Mouse (Mus musculus) neural tube, embryonic 15.5 days (tissue): ENCODE results near the gene Iba57. TPM values are rescaled to one million over a fixed set of nuclear protein-coding genes. Genes with fewer than 3 reads are reported as not detected.
"Not testable (repeated sequence)": the region's sequence is repeated elsewhere in the genome, so short reads cannot be mapped to it uniquely, and the experiment has no call there.

Experiments
- ATAC-seq: fragments of 200-750 bp; cut with Nextera tagmentation; 2 replicates; pipeline ENCODE4 v1.8.0; 2017; ENCODE audit warnings: mild to moderate bottlenecking, moderate TSS enrichment, moderate library complexity; ENCODE audit not compliant: low FRiP score
- H3K27ac ChIP-seq: fragments of 300-500 bp; sonication (generic); replicated peaks from 2 replicates; pipeline ENCODE4 v1.5.1; 2015; ENCODE audit warnings: mild to moderate bottlenecking, inconsistent platforms
- H3K27me3 ChIP-seq: fragments of 300-500 bp; sonication (generic); replicated peaks from 2 replicates; pipeline ENCODE4 v1.6.1; 2015; ENCODE audit warnings: inconsistent platforms
- H3K36me3 ChIP-seq: fragments of 300-500 bp; sonication (generic); 2 replicates; pipeline ENCODE4 v1.6.1; 2015; ENCODE audit warnings: inconsistent platforms
- H3K4me1 ChIP-seq: fragments of 300-500 bp; sonication (generic); 2 replicates; pipeline ENCODE4 v1.6.1; 2015; ENCODE audit warnings: inconsistent platforms
- H3K4me2 ChIP-seq: fragments of 300-500 bp; sonication (generic); 2 replicates; pipeline ENCODE4 v1.6.1; 2015; ENCODE audit warnings: inconsistent platforms, mild to moderate bottlenecking, moderate library complexity
- H3K4me3 ChIP-seq: fragments of 300-500 bp; sonication (generic); replicated peaks from 2 replicates; pipeline ENCODE4 v1.5.1; 2015; ENCODE audit warnings: mild to moderate bottlenecking, inconsistent platforms
- H3K9ac ChIP-seq: fragments of 300-500 bp; sonication (generic); replicated peaks from 2 replicates; pipeline ENCODE4 v1.6.1; 2015; ENCODE audit warnings: mild to moderate bottlenecking, inconsistent platforms
- H3K9me3 ChIP-seq: fragments of 300-500 bp; sonication (generic); replicated peaks from 2 replicates; pipeline ENCODE4 v1.6.1; 2016; ENCODE audit warnings: inconsistent platforms
- WGBS: fragments of 180-500 bp; shearing (Covaris S2); methylation state at CpG from one replicate; pipeline ENCODE4 v1.1.7; 2015; ENCODE audit warnings: mixed read lengths; 5-methylcytosine and 5-hydroxymethylcytosine counted together
- polyA plus RNA-seq: library from polyadenylated mRNA; unstranded; fragments of >200 nt; fragmentation: Nextera tagmentation; extraction: Ambion mirVana; gene quantifications from 2 replicates; pipeline ENCODE4 v1.2.1, GENCODE M21; 2015

Iba57 gene
- 7.5 and 8.3 TPM in 2 replicates for polyA plus RNA-seq

- 3% methylated on average over 65 of the region's 68 CpGs for WGBS
- Histone ChIP-seq H3K4me1 (peaks cover 20% of the 10 kb centered on the region), H3K27ac (peak within 1 kb of the TSS; percentile 99), H3K4me3 (peak within 1 kb of the TSS; percentile 67), H3K36me3 (peaks cover 4% of the 10 kb centered on the region; the same call in 1 of the 2 replicates), H3K4me2 (peak within 1 kb of the TSS; percentile 69), H3K9ac (peak within 1 kb of the TSS; percentile 81), H3K9me3 (no peaks in the 10 kb centered on the region), H3K27me3 (no peaks in the 10 kb centered on the region)
- ATAC-seq, result peak; percentile 98
Measured at GRCm38 (mm10) chr11:59163255-59164236, at the start of gene Iba57. TSS of gene Iba57 (minus strand) at chr11:59163739.

GRCm38 (mm10) chr11:59212892-59213494, 49.5 kb upstream of the Iba57 start:
- H3K4me1 ChIP-seq, result peaks cover 28% of the 10 kb centered on the region
- ATAC-seq, result no peak
- no peak overlapping the region for H3K4me2 ChIP-seq
- no peak overlapping the region for H3K27ac ChIP-seq
- WGBS, result 92% methylated on average over 12 of the region's 12 CpGs
- H3K9ac ChIP-seq, result no peak overlapping the region
- H3K27me3 ChIP-seq, result no peaks in the 10 kb centered on the region
- H3K36me3 ChIP-seq, result peaks cover 40% of the 10 kb centered on the region
- no peaks in the 10 kb centered on the region for H3K9me3 ChIP-seq
- no peak overlapping the region for H3K4me3 ChIP-seq

GRCm38 (mm10) chr11:59212320-59212719, 48.8 kb upstream of the Iba57 start:
- H3K9ac ChIP-seq, ATAC-seq, H3K9me3 ChIP-seq, H3K27ac ChIP-seq, H3K27me3 ChIP-seq, H3K4me3 ChIP-seq, H3K4me2 ChIP-seq: not testable (repeated sequence)
- peaks cover 40% of the 10 kb centered on the region for H3K36me3 ChIP-seq
- peaks cover 34% of the 10 kb centered on the region for H3K4me1 ChIP-seq
- 87% methylated on average over 12 of the region's 12 CpGs for WGBS

GRCm38 (mm10) chr11:59211561-59211960, 48.0 kb upstream of the Iba57 start:
- peaks cover 43% of the 10 kb centered on the region for H3K36me3 ChIP-seq
- H3K4me3 ChIP-seq, result not testable (repeated sequence)

GRCm38 (mm10) chr11:59210020-59210419, 46.5 kb upstream of the Iba57 start:
- 90% methylated on average over 4 of the region's 4 CpGs for WGBS
- no peak overlapping the region for H3K9ac ChIP-seq

More at GRCm38 (mm10) chr11:59211561-59211960, 48.0 kb upstream of the Iba57 start:
- H3K4me2 ChIP-seq, H3K9ac ChIP-seq, H3K27me3 ChIP-seq, H3K27ac ChIP-seq, H3K9me3 ChIP-seq, ATAC-seq: not testable (repeated sequence)
- 94% methylated on average over 9 of the region's 9 CpGs for WGBS
- H3K4me1 ChIP-seq, result peaks cover 31% of the 10 kb centered on the region

GRCm38 (mm10) chr11:59209580-59209979, 46.0 kb upstream of the Iba57 start:
- Histone ChIP-seq H3K4me3 (peak overlapping the region; percentile 85), H3K27ac (0 out of 2 replicates have a peak overlapping the region, but pooled peaks have one; percentile 92), H3K9me3 (no peaks in the 10 kb centered on the region), H3K4me2 (peak overlapping the region; percentile 91), H3K9ac (0 out of 2 replicates have a peak overlapping the region, but pooled peaks have one; percentile 84), H3K27me3 (no peaks in the 10 kb centered on the region), H3K4me1 (peaks cover 28% of the 10 kb centered on the region), H3K36me3 (peaks cover 60% of the 10 kb centered on the region)
- no peak for ATAC-seq
- 70% methylated on average over 5 of the region's 5 CpGs for WGBS

More at GRCm38 (mm10) chr11:59210020-59210419, 46.5 kb upstream of the Iba57 start:
- no peak for ATAC-seq
- H3K4me3 ChIP-seq, result no peak overlapping the region
- H3K9me3 ChIP-seq, result no peaks in the 10 kb centered on the region
- no peaks in the 10 kb centered on the region for H3K27me3 ChIP-seq
- 0 out of 2 replicates have a peak overlapping the region, but pooled peaks have one; percentile 91 for H3K4me2 ChIP-seq
- H3K36me3 ChIP-seq, result peaks cover 59% of the 10 kb centered on the region
- H3K27ac ChIP-seq, result no peak overlapping the region
- H3K4me1 ChIP-seq, result peaks cover 28% of the 10 kb centered on the region

- peak overlapping the region; percentile 85 for H3K4me3 ChIP-seq
- no peaks in the 10 kb centered on the region for H3K9me3 ChIP-seq
- H3K4me1 ChIP-seq, result peaks cover 28% of the 10 kb centered on the region
- peaks cover 59% of the 10 kb centered on the region for H3K36me3 ChIP-seq
- WGBS, result 14% methylated on average over 18 of the region's 18 CpGs
- H3K27ac ChIP-seq, result peak overlapping the region; percentile 92
- H3K9ac ChIP-seq, result peak overlapping the region; percentile 84
- no peaks in the 10 kb centered on the region for H3K27me3 ChIP-seq
- H3K4me2 ChIP-seq, result peak overlapping the region; percentile 91
- peak; percentile 39; the same call in 1 of the 2 replicates for ATAC-seq
Measured at GRCm38 (mm10) chr11:59209003-59209441, 45.5 kb upstream of the Iba57 start.

- Histone ChIP-seq H3K9me3 (no peaks in the 10 kb centered on the region), H3K4me2 (peak within 1 kb of the TSS; percentile 91), H3K4me3 (peak within 1 kb of the TSS; percentile 85), H3K4me1 (peaks cover 28% of the 10 kb centered on the region), H3K27ac (peak within 1 kb of the TSS; percentile 92), H3K27me3 (no peaks in the 10 kb centered on the region), H3K36me3 (peaks cover 59% of the 10 kb centered on the region), H3K9ac (peak within 1 kb of the TSS; percentile 84)
- peak; percentile 89 for ATAC-seq
- under 1% methylated on average over 67 of the region's 67 CpGs for WGBS
Measured at GRCm38 (mm10) chr11:59208153-59208831, 44.8 kb upstream of the Iba57 start, which contains the start of gene 2310033P09Rik. TSS of gene 2310033P09Rik (plus strand) at chr11:59208321.

- Histone ChIP-seq H3K9ac (peak within 1 kb of the TSS; percentile 80), H3K4me1 (peaks cover 19% of the 10 kb centered on the region), H3K36me3 (peaks cover 29% of the 10 kb centered on the region), H3K9me3 (no peaks in the 10 kb centered on the region), H3K27me3 (no peaks in the 10 kb centered on the region), H3K4me3 (peak within 1 kb of the TSS; percentile 74), H3K4me2 (peak within 1 kb of the TSS; percentile 91), H3K27ac (peak within 1 kb of the TSS; percentile 70)
- WGBS, result under 1% methylated on average over 63 of the region's 63 CpGs
- peak; percentile 91 for ATAC-seq
Measured at GRCm38 (mm10) chr11:59202081-59202995, 38.8 kb upstream of the Iba57 start, which contains the start of gene Mrpl55. TSS of gene Mrpl55 (plus strand) at chr11:59202486.
